Mouse (Mus musculus) layer of hippocampus, postnatal 25 days (tissue): ENCODE results near the gene Tmem235. TPM values are rescaled to one million over a fixed set of nuclear protein-coding genes. Genes with fewer than 3 reads are reported as not detected.

ENCODE experiments used
- DNase-seq, 2 experiments: peaks; one replicate each; pipeline ENCODE4 v3.0.0; 2022; ENCODE audit warnings: mixed read lengths in 2 of 2, low spot score in 1 of 2; ENCODE audit errors: extremely low spot score in 1 of 2
- total RNA-seq, 2 experiments: library from RNA; stranded (reverse); gene quantifications; 2 replicates each; pipeline ENCODE4 v1.2.3; 2021

The Tmem235 gene
- total RNA-seq, 2 experiments from 2014 or later: not detected

- no peak for DNase-seq
These were observed 28.6 kb downstream of the Tmem235 start for GRCm38 (mm10) chr11:117888853-117889822.

GRCm38 (mm10) chr11:117889887-117890340 is 29.4 kb downstream of the Tmem235 start:
- DNase-seq: no peak

GRCm38 (mm10) chr11:117890519-117891282 is 30.1 kb downstream of the Tmem235 start:
- no peak for DNase-seq

- no peak for DNase-seq
These were observed 31.1 kb downstream of the Tmem235 start for GRCm38 (mm10) chr11:117891581-117892175.

GRCm38 (mm10) chr11:117892199-117892598 is 31.6 kb downstream of the Tmem235 start:
- no peak for DNase-seq

GRCm38 (mm10) chr11:117894676-117895075 is 34.1 kb downstream of the Tmem235 start:
- DNase-seq: no peak

GRCm38 (mm10) chr11:117896533-117896932 is 36.0 kb downstream of the Tmem235 start:
- no peak for DNase-seq

- DNase-seq: no peak
These were observed 41.7 kb downstream of the Tmem235 start for GRCm38 (mm10) chr11:117902282-117902681.

- DNase-seq: no peak
These were observed 43.9 kb downstream of the Tmem235 start for GRCm38 (mm10) chr11:117904442-117904841.

GRCm38 (mm10) chr11:117909337-117909736 is 48.8 kb downstream of the Tmem235 start:
- no peak for DNase-seq

GRCm38 (mm10) chr11:117912684-117913352 is 52.3 kb downstream of the Tmem235 start:
- DNase-seq: peak; percentile 63 to 84

- DNase-seq: no peak
These were observed 54.0 kb downstream of the Tmem235 start for GRCm38 (mm10) chr11:117914531-117914930.

Other genes starting within 250 kb of the Tmem235 start
- 10 to 100 TPM; 53.8 to 76.8 TPM for gene Tnrc6c, start 206.5 kb upstream of the Tmem235 start, total RNA-seq
- under 1 TPM; 0.35 to 0.89 TPM for gene Tmc8, start 78.7 kb upstream of the Tmem235 start, total RNA-seq
- gene Tmc6, start 78.6 kb upstream of the Tmem235 start, total RNA-seq: 1 to 10 TPM; 5.3 to 5.5 TPM
- under 1 TPM in 1 of 2 experiments, not detected in 1; 0.35 TPM for gene 6030468B19Rik, start 63.1 kb upstream of the Tmem235 start, total RNA-seq
- 1 to 10 TPM; 1.9 to 3.2 TPM for gene Gm20708, start 51.1 kb upstream of the Tmem235 start, total RNA-seq
- 10 to 100 TPM; 10.8 to 11.1 TPM for gene Syngr2, start 51.1 kb upstream of the Tmem235 start, total RNA-seq
- gene Afmid, start 34.8 kb upstream of the Tmem235 start, total RNA-seq: 1 to 10 TPM; 4.6 to 5.4 TPM
- 1 to 10 TPM; 1.1 TPM for gene Tk1, start 34.7 kb upstream of the Tmem235 start, total RNA-seq
- 1 to 10 TPM; 1.2 to 1.3 TPM for gene Birc5, start 11.5 kb upstream of the Tmem235 start, total RNA-seq
- 1 to 10 TPM; 4.2 TPM for gene Tha1, start 12.7 kb downstream of the Tmem235 start, total RNA-seq
- gene Socs3, start 109.3 kb downstream of the Tmem235 start, total RNA-seq: 1 to 10 TPM; 1.3 to 1.8 TPM
- gene Pgs1, start 125.5 kb downstream of the Tmem235 start, total RNA-seq: 10 to 100 TPM; 74.2 to 75.9 TPM